Mouse (Mus musculus) brain, embryonic 14.5 days (tissue): ENCODE measurements around the gene 4833427G06Rik. TPM values are rescaled to one million over a fixed set of nuclear protein-coding genes. Genes with fewer than 3 reads are reported as not detected.
A peak's percentile ranks its signal among the peaks of the same experiment; 100 is the strongest.

Source experiments
- DNase-seq: peaks from one replicate; pipeline ENCODE4 v3.0.0-alpha.2; 2011; ENCODE audit warnings: low read depth
- CTCF ChIP-seq: fragments of 200-500 bp; IDR thresholded peaks from 2 replicates; pipeline ENCODE4 v1.5.1; 2012; ENCODE audit warnings: inconsistent platforms, mild to moderate bottlenecking, moderate library complexity, borderline replicate concordance; ENCODE audit not compliant: insufficient read depth, insufficient read length; ENCODE audit errors: extremely low read depth
- POLR2A ChIP-seq: fragments of 200-500 bp; IDR thresholded peaks from 2 replicates; pipeline ENCODE4 v1.6.1; 2012; ENCODE audit warnings: mild to moderate bottlenecking, inconsistent platforms, borderline replicate concordance; ENCODE audit not compliant: poor library complexity, insufficient read depth, insufficient read length, severe bottlenecking; ENCODE audit errors: extremely low read depth
- polyA plus RNA-seq: library from polyadenylated mRNA; depleted of rRNA; stranded (reverse); fragments of >200 nt; gene quantifications from 2 replicates; pipeline ENCODE4 v1.2.3, GENCODE M21; 2012; rRNA removed

4833427G06Rik gene
- polyA plus RNA-seq, 1 experiment, result 0.72 TPM

GRCm38 (mm10) chr9:51058951-51059521, 42.8 kb downstream of the 4833427G06Rik start:
- peak; percentile 24 for DNase-seq
- no peak for TF ChIP-seq CTCF
- TF ChIP-seq POLR2A, result no peak

GRCm38 (mm10) chr9:51056360-51057324, 45.2 kb downstream of the 4833427G06Rik start:
- TF ChIP-seq POLR2A, result no peak
- no peak for TF ChIP-seq CTCF
- no peak for DNase-seq

GRCm38 (mm10) chr9:51052180-51052579, 49.7 kb downstream of the 4833427G06Rik start:
- peak; percentile 20 for DNase-seq
- TF ChIP-seq CTCF (no peak), POLR2A (no peak)

- TF ChIP-seq POLR2A (no peak), CTCF (no peak)
- DNase-seq, result no peak
Measured at GRCm38 (mm10) chr9:51042136-51042535, 59.7 kb downstream of the 4833427G06Rik start.

- no peak for TF ChIP-seq CTCF
- no peak for TF ChIP-seq POLR2A
- DNase-seq, result no peak
Measured at GRCm38 (mm10) chr9:51041491-51041980, 60.3 kb downstream of the 4833427G06Rik start.

- no peak for TF ChIP-seq CTCF
- no peak for TF ChIP-seq POLR2A
- DNase-seq, result no peak
Measured at GRCm38 (mm10) chr9:51032785-51033529, 68.9 kb downstream of the 4833427G06Rik start.

GRCm38 (mm10) chr9:51032291-51032690, 69.6 kb downstream of the 4833427G06Rik start:
- TF ChIP-seq POLR2A, result no peak
- TF ChIP-seq CTCF, result no peak

GRCm38 (mm10) chr9:51031603-51032002, 70.3 kb downstream of the 4833427G06Rik start:
- DNase-seq, result no peak
- TF ChIP-seq CTCF (no peak), POLR2A (no peak)

More at GRCm38 (mm10) chr9:51032291-51032690, 69.6 kb downstream of the 4833427G06Rik start:
- DNase-seq, result no peak

Other genes with a start within 250 kb of the 4833427G06Rik start
- gene Sik2, start 93.0 kb downstream of the 4833427G06Rik start, polyA plus RNA-seq, result 17.2 and 20.8 TPM in 2 replicates
- gene Btg4, start 41.2 kb downstream of the 4833427G06Rik start, polyA plus RNA-seq, result not detected in 2 replicates
- gene Layn, start 25.0 kb downstream of the 4833427G06Rik start, polyA plus RNA-seq, result 0.71 and 1.4 TPM in 2 replicates
- 0.01 and 0.04 TPM in 2 replicates for gene Gm32742, start 63.4 kb upstream of the 4833427G06Rik start, polyA plus RNA-seq
- 0.13 and 0.18 TPM in 2 replicates for gene Pou2af1, start 111.6 kb upstream of the 4833427G06Rik start, polyA plus RNA-seq
- gene Colca2, start 176.5 kb upstream of the 4833427G06Rik start, polyA plus RNA-seq, result 1.1 and 1.2 TPM in 2 replicates
- gene 1810046K07Rik, start 226.8 kb upstream of the 4833427G06Rik start, polyA plus RNA-seq, result not detected in 2 replicates